Mouse (Mus musculus) embryonic fibroblast, embryonic 13.5 days (primary cell): Measurements from ENCODE around the gene Ttll1. TPM values are rescaled to one million over a fixed set of nuclear protein-coding genes. Genes with fewer than 3 reads are reported as not detected.

Source experiments
- H3K27ac ChIP-seq: 2 replicates; pipeline ENCODE4 v1.5.1; 2012; ENCODE audit warnings: low read length, control low read depth, inconsistent platforms; ENCODE audit not compliant: insufficient read depth
- H3K4me1 ChIP-seq: 2 replicates; pipeline ENCODE4 v1.6.1; 2011; ENCODE audit warnings: low read length; ENCODE audit not compliant: control insufficient read depth, insufficient read depth
- H3K4me3 ChIP-seq: 2 replicates; pipeline ENCODE4 v1.5.1; 2011; ENCODE audit warnings: mild to moderate bottlenecking, control low read depth, low read length; ENCODE audit not compliant: insufficient read depth
- CTCF ChIP-seq: IDR thresholded peaks from 2 replicates; pipeline ENCODE4 v1.5.1; 2011; ENCODE audit warnings: mild to moderate bottlenecking, control low read depth, low read length, moderate library complexity, borderline replicate concordance; ENCODE audit not compliant: insufficient read depth
- POLR2A ChIP-seq: IDR thresholded peaks from 2 replicates; pipeline ENCODE4 v1.6.1; 2011; ENCODE audit warnings: low read depth, mild to moderate bottlenecking, control low read depth, low read length, moderate library complexity
- polyA plus RNA-seq: library from polyadenylated mRNA; stranded (reverse); fragments of >200 nt; gene quantifications from 2 replicates; pipeline ENCODE4 v1.2.4, GENCODE M21; 2011; ENCODE audit warnings: low read depth; ENCODE audit not compliant: missing spikeins, insufficient read length

Gene Ttll1
- polyA plus RNA-seq: 12.3 and 18.2 TPM in 2 replicates

GRCm38 (mm10) chr15:83510805-83511405 is at the start of gene Ttll1:
TSS of gene Ttll1 (minus strand) at chr15:83510893.
- H3K4me1 ChIP-seq: no peaks in the 10 kb centered on the region
- TF ChIP-seq POLR2A (peak; percentile 93; the same call in 1 of the 2 replicates), CTCF (no peak)
- peak within 1 kb of the TSS; percentile 87 for H3K4me3 ChIP-seq
- H3K27ac ChIP-seq: no peak within 1 kb of the TSS

- TF ChIP-seq POLR2A (peak; percentile 88), CTCF (no peak)
- H3K4me1 ChIP-seq: no peaks in the 10 kb centered on the region
- H3K27ac ChIP-seq: peak overlapping the region; percentile 35
- peak overlapping the region; percentile 81 for H3K4me3 ChIP-seq
These were observed 44.7 kb upstream of the Ttll1 start for GRCm38 (mm10) chr15:83555161-83555974.

GRCm38 (mm10) chr15:83553831-83554230 is 43.1 kb upstream of the Ttll1 start:
- TF ChIP-seq POLR2A (no peak), CTCF (no peak)
- Histone ChIP-seq H3K4me3 (no peak overlapping the region), H3K27ac (no peak overlapping the region), H3K4me1 (no peaks in the 10 kb centered on the region)

DNA sequence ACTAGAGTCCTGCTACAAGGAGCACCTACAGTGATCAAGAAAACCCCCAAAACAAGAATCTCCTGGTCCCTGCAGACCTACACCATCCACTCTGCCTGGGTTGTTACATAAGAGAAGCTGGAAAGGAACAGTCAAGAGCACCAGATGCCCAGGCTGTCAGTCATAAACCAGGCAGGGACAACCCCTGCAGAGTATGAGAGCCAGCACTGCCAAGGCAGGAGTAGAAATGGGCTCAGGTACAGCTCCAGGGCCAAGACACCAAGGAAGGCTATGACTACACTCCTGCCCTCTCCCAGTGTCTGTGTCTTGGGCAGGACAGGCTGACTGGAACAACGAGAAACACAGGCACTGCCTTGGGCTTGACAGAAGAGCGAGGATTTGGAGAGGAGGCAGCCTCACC is 39.4 kb upstream of the Ttll1 start:
- no peaks in the 10 kb centered on the region for H3K4me1 ChIP-seq
- H3K4me3 ChIP-seq: no peak overlapping the region
- no peak overlapping the region for H3K27ac ChIP-seq
- TF ChIP-seq CTCF (no peak), POLR2A (no peak)

GRCm38 (mm10) chr15:83547144-83547543 is 36.5 kb upstream of the Ttll1 start:
- TF ChIP-seq POLR2A (no peak), CTCF (no peak)

DNA sequence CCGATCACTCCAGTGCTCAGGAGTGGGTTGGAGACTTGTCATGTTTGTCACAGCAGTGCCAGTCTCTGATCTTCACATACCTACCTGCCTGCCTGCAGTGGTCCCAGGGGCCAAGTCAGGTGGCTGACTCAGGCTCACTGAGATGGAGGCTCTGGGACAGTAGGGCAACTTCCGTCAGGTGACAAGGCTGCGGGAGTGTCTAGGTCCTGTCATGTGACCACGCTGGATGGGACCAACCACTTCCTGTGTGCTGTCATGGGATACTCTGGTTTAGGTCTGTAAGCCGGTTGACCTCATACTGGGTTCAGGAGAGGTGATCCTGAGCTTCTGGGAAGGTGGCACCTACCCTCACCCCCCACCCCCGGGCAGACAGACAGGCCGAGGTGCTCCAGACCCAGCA is 35.3 kb upstream of the Ttll1 start:
- Histone ChIP-seq H3K4me1 (no peaks in the 10 kb centered on the region), H3K4me3 (no peak overlapping the region), H3K27ac (no peak overlapping the region)
- no peak for TF ChIP-seq CTCF
- TF ChIP-seq POLR2A: no peak

More at GRCm38 (mm10) chr15:83547144-83547543, 36.5 kb upstream of the Ttll1 start:
- Histone ChIP-seq H3K27ac (no peak overlapping the region), H3K4me3 (no peak overlapping the region), H3K4me1 (no peaks in the 10 kb centered on the region)

GRCm38 (mm10) chr15:83541647-83542287 is 31.1 kb upstream of the Ttll1 start:
- H3K4me3 ChIP-seq: no peak overlapping the region

DNA sequence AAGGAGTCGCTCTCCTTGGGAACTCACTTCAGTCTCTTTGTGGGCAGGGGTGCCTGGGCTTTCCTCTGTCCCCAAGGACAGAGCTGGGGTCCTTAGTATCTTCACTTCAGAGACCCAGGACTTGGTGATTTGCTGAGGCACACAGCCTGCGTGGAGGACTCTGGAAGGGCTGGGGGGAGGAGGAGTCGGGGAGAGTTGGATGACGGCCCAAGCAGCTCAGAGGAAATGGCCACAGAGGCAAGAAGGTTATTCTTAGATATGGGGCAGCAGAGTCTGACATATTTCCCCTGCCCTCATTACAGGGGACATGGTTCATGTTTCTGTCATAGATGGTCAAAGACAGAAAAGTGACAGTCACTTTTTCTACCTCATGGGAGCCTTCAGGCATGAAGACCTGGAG is 29.2 kb upstream of the Ttll1 start:
- no peak for TF ChIP-seq CTCF
- TF ChIP-seq POLR2A: no peak
- Histone ChIP-seq H3K27ac (no peak overlapping the region), H3K4me1 (no peaks in the 10 kb centered on the region), H3K4me3 (no peak overlapping the region)

More at GRCm38 (mm10) chr15:83541647-83542287, 31.1 kb upstream of the Ttll1 start:
- no peak for TF ChIP-seq CTCF
- TF ChIP-seq POLR2A: no peak
- no peaks in the 10 kb centered on the region for H3K4me1 ChIP-seq
- H3K27ac ChIP-seq: no peak overlapping the region

DNA sequence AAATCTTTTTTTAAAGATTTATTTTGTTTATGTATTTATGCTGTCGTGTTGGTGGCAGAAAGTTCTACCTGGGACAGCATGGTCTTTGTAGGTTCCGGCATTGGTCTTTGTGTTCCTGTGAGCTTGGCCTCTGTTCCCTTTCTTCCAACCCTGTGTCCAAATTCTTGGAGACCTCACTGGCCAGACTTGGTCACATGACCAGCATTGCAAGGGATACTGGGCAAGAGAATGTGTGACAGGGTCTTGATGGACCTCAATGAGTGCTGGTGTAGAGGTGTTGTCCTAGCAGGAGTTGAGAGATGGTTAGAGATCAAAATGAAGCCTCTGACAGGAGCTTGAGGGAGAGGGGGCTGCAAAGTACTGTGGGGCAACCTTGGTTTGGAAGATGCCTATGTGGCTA is 28.2 kb upstream of the Ttll1 start:
- H3K4me1 ChIP-seq: no peaks in the 10 kb centered on the region
- TF ChIP-seq CTCF (no peak), POLR2A (no peak)
- no peak overlapping the region for H3K27ac ChIP-seq
- no peak overlapping the region for H3K4me3 ChIP-seq
